Mouse (Mus musculus) heart, adult 9 months (tissue): ENCODE measurements around the gene Gp1bb.

Experiments
- DNase-seq, 2 experiments: peaks; one replicate each; pipeline ENCODE4 v3.0.0; 2022; ENCODE audit warnings: low spot score in 2 of 2

The Gp1bb gene

GRCm38 (mm10) chr16:18581050-18581622 is 41.1 kb downstream of the Gp1bb start:
- no peak for DNase-seq

DNA sequence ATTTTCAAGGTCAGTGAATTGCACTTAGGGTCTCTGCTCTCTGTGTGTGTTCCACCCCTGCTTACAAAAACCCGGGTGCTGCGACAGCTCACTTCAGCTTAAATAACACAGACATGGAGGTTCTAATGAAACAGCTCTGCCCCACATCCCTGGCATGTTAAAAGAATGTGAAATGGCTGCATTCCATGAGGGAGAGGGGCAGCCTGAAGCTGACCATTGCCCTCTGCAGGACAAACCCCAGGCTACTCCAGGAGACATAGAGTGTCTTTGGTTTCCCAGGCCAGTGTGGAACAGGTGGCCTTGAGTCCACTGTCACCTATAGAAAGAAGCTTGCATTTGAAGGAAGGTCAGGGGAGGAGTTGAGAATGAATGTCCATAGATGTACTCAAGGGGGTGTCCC is 41.8 kb downstream of the Gp1bb start:
- no peak for DNase-seq

GRCm38 (mm10) chr16:18577599-18578160 is 44.5 kb downstream of the Gp1bb start:
- no peak for DNase-seq

- no peak for DNase-seq
Observed at GRCm38 (mm10) chr16:18577071-18577470, 45.1 kb downstream of the Gp1bb start.

DNA sequence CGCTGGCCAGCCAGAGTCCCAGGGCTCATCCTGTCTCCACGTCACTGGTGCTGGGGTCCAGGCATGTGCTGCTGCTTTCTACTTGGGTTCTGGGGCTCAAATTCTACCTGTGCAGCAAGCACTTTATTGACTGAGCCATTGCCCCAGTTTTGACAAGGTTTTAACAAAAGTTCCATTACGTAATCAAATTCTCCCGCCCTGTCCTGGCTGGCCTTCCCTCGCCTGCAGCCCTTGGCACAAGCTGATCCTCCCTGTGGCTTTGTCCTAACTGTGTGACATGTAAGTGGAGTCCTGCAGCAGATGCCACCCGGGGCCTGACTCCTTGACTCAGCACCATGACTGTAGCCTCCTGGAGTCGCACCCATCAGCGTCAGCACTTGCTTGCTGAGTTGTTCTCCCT is 48.0 kb downstream of the Gp1bb start:
- no peak for DNase-seq
